Mouse (Mus musculus) hindbrain, embryonic 12.5 days (tissue): ENCODE measurements around the gene Rtn1. TPM values are rescaled to one million over a fixed set of nuclear protein-coding genes. Genes with fewer than 3 reads are reported as not detected.

Source experiments
- ATAC-seq: fragments of 200-750 bp; cut with Nextera tagmentation; 2 replicates; pipeline ENCODE4 v1.8.0; 2017; ENCODE audit warnings: moderate TSS enrichment; ENCODE audit not compliant: low FRiP score
- H3K27ac ChIP-seq: fragments of 300-500 bp; sonication (generic); 2 replicates; pipeline ENCODE4 v1.5.1; 2016; ENCODE audit warnings: mild to moderate bottlenecking
- H3K27me3 ChIP-seq: fragments of 300-500 bp; sonication (generic); 2 replicates; pipeline ENCODE4 v1.6.1; 2016; ENCODE audit warnings: mild to moderate bottlenecking
- H3K36me3 ChIP-seq: fragments of 300-500 bp; sonication (generic); 2 replicates; pipeline ENCODE4 v1.6.1; 2016; ENCODE audit warnings: mild to moderate bottlenecking
- H3K4me1 ChIP-seq: fragments of 300-500 bp; sonication (generic); 2 replicates; pipeline ENCODE4 v1.6.1; 2016
- H3K4me2 ChIP-seq: fragments of 300-500 bp; sonication (generic); replicated peaks from 2 replicates; pipeline ENCODE4 v1.6.1; 2016; ENCODE audit warnings: mild to moderate bottlenecking
- H3K4me3 ChIP-seq: fragments of 300-500 bp; sonication (generic); 2 replicates; pipeline ENCODE4 v1.5.1; 2016; ENCODE audit warnings: mild to moderate bottlenecking
- H3K9ac ChIP-seq: fragments of 300-500 bp; sonication (generic); 2 replicates; pipeline ENCODE4 v1.6.1; 2016; ENCODE audit warnings: mild to moderate bottlenecking, moderate library complexity
- H3K9me3 ChIP-seq: fragments of 300-500 bp; sonication (generic); replicated peaks from 2 replicates; pipeline ENCODE4 v1.6.1; 2016; ENCODE audit warnings: mild to moderate bottlenecking
- WGBS: fragments of 180-500 bp; shearing (Covaris S2); methylation state at CpG from one replicate; pipeline ENCODE4 v1.1.7; 2016; 5-methylcytosine and 5-hydroxymethylcytosine counted together
- polyA plus RNA-seq: library from polyadenylated mRNA; unstranded; fragments of >200 nt; fragmentation: Nextera tagmentation; extraction: Ambion mirVana; gene quantifications from 2 replicates; pipeline ENCODE4 v1.2.1, GENCODE M21; 2016

The Rtn1 gene
- polyA plus RNA-seq, 1 experiment from 2014 or later = 892 TPM

GRCm38 (mm10) chr12:72232176-72232575 is 176.7 kb downstream of the Rtn1 start:
- H3K9me3 ChIP-seq = no peaks in the 10 kb centered on the region
- ATAC-seq = no peak
- H3K27me3 ChIP-seq = peaks cover under 1% of the 10 kb centered on the region; the same call in 1 of the 2 replicates
- H3K4me1 ChIP-seq = peaks cover 34% of the 10 kb centered on the region
- H3K9ac ChIP-seq = no peak overlapping the region
- H3K27ac ChIP-seq = no peak overlapping the region
- H3K4me3 ChIP-seq = peak overlapping the region; percentile 66; the same call in 1 of the 2 replicates
- H3K4me2 ChIP-seq = peak overlapping the region; percentile 63
- 69% methylated on average over 3 of the region's 3 CpGs for WGBS
- peaks cover 5% of the 10 kb centered on the region; the same call in 1 of the 2 replicates for H3K36me3 ChIP-seq

- peaks cover 42% of the 10 kb centered on the region for H3K4me1 ChIP-seq
- H3K9me3 ChIP-seq = no peaks in the 10 kb centered on the region
- ATAC-seq = no peak
- H3K9ac ChIP-seq = no peak overlapping the region
- H3K27ac ChIP-seq = no peak overlapping the region
- WGBS = 83% methylated on average over 8 of the region's 8 CpGs
- no peak overlapping the region for H3K4me2 ChIP-seq
- H3K4me3 ChIP-seq = no peak overlapping the region
- peaks cover 8% of the 10 kb centered on the region; the same call in 1 of the 2 replicates for H3K36me3 ChIP-seq
- no peaks in the 10 kb centered on the region for H3K27me3 ChIP-seq
These were observed 179.2 kb downstream of the Rtn1 start for GRCm38 (mm10) chr12:72229451-72230196.

GRCm38 (mm10) chr12:72227731-72228130 is 181.1 kb downstream of the Rtn1 start:
- peaks cover 20% of the 10 kb centered on the region for H3K36me3 ChIP-seq
- H3K27ac ChIP-seq = no peak overlapping the region
- no peak for ATAC-seq
- H3K4me1 ChIP-seq = peaks cover 31% of the 10 kb centered on the region
- no peaks in the 10 kb centered on the region for H3K27me3 ChIP-seq
- no peak overlapping the region for H3K9ac ChIP-seq
- no peak overlapping the region for H3K4me3 ChIP-seq
- H3K9me3 ChIP-seq = no peaks in the 10 kb centered on the region
- no peak overlapping the region for H3K4me2 ChIP-seq
- 89% methylated on average over 6 of the region's 6 CpGs for WGBS

GRCm38 (mm10) chr12:72225371-72225770 is 183.5 kb downstream of the Rtn1 start:
- Histone ChIP-seq H3K4me2 (no peak overlapping the region), H3K4me1 (peaks cover 18% of the 10 kb centered on the region), H3K9me3 (no peaks in the 10 kb centered on the region), H3K27ac (no peak overlapping the region), H3K27me3 (no peaks in the 10 kb centered on the region), H3K36me3 (peaks cover 41% of the 10 kb centered on the region), H3K9ac (no peak overlapping the region), H3K4me3 (no peak overlapping the region)
- WGBS = 93% methylated on average over 3 of the region's 3 CpGs
- ATAC-seq = no peak

- Histone ChIP-seq H3K4me2 (no peak overlapping the region), H3K4me1 (peaks cover 15% of the 10 kb centered on the region; the same call in 1 of the 2 replicates), H3K27me3 (no peaks in the 10 kb centered on the region), H3K9me3 (no peaks in the 10 kb centered on the region), H3K9ac (no peak overlapping the region), H3K36me3 (peaks cover 58% of the 10 kb centered on the region), H3K4me3 (no peak overlapping the region), H3K27ac (no peak overlapping the region)
- 89% methylated on average over 16 of the region's 16 CpGs for WGBS
- ATAC-seq = no peak
These were observed 185.2 kb downstream of the Rtn1 start for GRCm38 (mm10) chr12:72223557-72224102.

GRCm38 (mm10) chr12:72213554-72213953 is 195.3 kb downstream of the Rtn1 start:
- no peaks in the 10 kb centered on the region for H3K9me3 ChIP-seq
- no peak overlapping the region for H3K4me2 ChIP-seq
- no peak for ATAC-seq
- H3K4me1 ChIP-seq = no peaks in the 10 kb centered on the region
- no peak overlapping the region for H3K9ac ChIP-seq
- H3K36me3 ChIP-seq = peaks cover 86% of the 10 kb centered on the region
- no peaks in the 10 kb centered on the region for H3K27me3 ChIP-seq
- 64% methylated on average over 5 of the region's 5 CpGs for WGBS
- no peak overlapping the region for H3K27ac ChIP-seq
- H3K4me3 ChIP-seq = no peak overlapping the region

- no peaks in the 10 kb centered on the region for H3K9me3 ChIP-seq
- H3K4me3 ChIP-seq = no peak overlapping the region
- H3K36me3 ChIP-seq = 0 out of 2 replicates have a peak, but pooled peaks cover 2% of the 10 kb centered on the region
- H3K27me3 ChIP-seq = no peaks in the 10 kb centered on the region
- no peak overlapping the region for H3K9ac ChIP-seq
- no peak overlapping the region for H3K27ac ChIP-seq
- WGBS = 94% methylated on average over 3 of the region's 3 CpGs
- peaks cover 13% of the 10 kb centered on the region; the same call in 1 of the 2 replicates for H3K4me1 ChIP-seq
- no peak overlapping the region for H3K4me2 ChIP-seq
- ATAC-seq = no peak
These were observed 208.0 kb downstream of the Rtn1 start for GRCm38 (mm10) chr12:72200828-72201227.

GRCm38 (mm10) chr12:72197925-72198486 is 210.8 kb downstream of the Rtn1 start:
- peak; percentile 79 for ATAC-seq
- Histone ChIP-seq H3K9ac (no peak overlapping the region), H3K27ac (no peak overlapping the region)

GRCm38 (mm10) chr12:72197434-72197833 is 211.4 kb downstream of the Rtn1 start:
- 75% methylated on average over 7 of the region's 7 CpGs for WGBS
- Histone ChIP-seq H3K4me2 (no peak overlapping the region), H3K9me3 (no peaks in the 10 kb centered on the region), H3K4me1 (peaks cover 13% of the 10 kb centered on the region; the same call in 1 of the 2 replicates), H3K27me3 (no peaks in the 10 kb centered on the region), H3K9ac (no peak overlapping the region), H3K36me3 (no peaks in the 10 kb centered on the region), H3K27ac (no peak overlapping the region), H3K4me3 (no peak overlapping the region)
- ATAC-seq = no peak

More at GRCm38 (mm10) chr12:72197925-72198486, 210.8 kb downstream of the Rtn1 start:
- Histone ChIP-seq H3K4me1 (peaks cover 13% of the 10 kb centered on the region; the same call in 1 of the 2 replicates), H3K4me2 (peak overlapping the region; percentile 25), H3K4me3 (no peak overlapping the region), H3K27me3 (no peaks in the 10 kb centered on the region), H3K9me3 (no peaks in the 10 kb centered on the region), H3K36me3 (0 out of 2 replicates have a peak, but pooled peaks cover 2% of the 10 kb centered on the region)
- 43% methylated on average over 18 of the region's 18 CpGs for WGBS

- H3K4me1 ChIP-seq = no peaks in the 10 kb centered on the region
- H3K27me3 ChIP-seq = no peaks in the 10 kb centered on the region
- no peak within 1 kb of the TSS for H3K9ac ChIP-seq
- H3K4me2 ChIP-seq = no peak within 1 kb of the TSS
- H3K27ac ChIP-seq = no peak within 1 kb of the TSS
- 81% methylated on average over 12 of the region's 12 CpGs for WGBS
- H3K9me3 ChIP-seq = no peaks in the 10 kb centered on the region
- no peak for ATAC-seq
- H3K36me3 ChIP-seq = no peaks in the 10 kb centered on the region
- H3K4me3 ChIP-seq = no peak within 1 kb of the TSS
These were observed 223.9 kb downstream of the Rtn1 start, which contains the start of gene Ccdc175 for GRCm38 (mm10) chr12:72184929-72185328. Gene Ccdc175 (minus strand): TSS chr12:72185029.

GRCm38 (mm10) chr12:72179561-72179960 is 229.3 kb downstream of the Rtn1 start:
- H3K4me3 ChIP-seq = no peak overlapping the region
- ATAC-seq = no peak
- H3K27ac ChIP-seq = no peak overlapping the region
- no peaks in the 10 kb centered on the region for H3K27me3 ChIP-seq
- WGBS = 83% methylated on average over 4 of the region's 4 CpGs
- H3K9ac ChIP-seq = no peak overlapping the region
- H3K4me2 ChIP-seq = no peak overlapping the region
- no peaks in the 10 kb centered on the region for H3K4me1 ChIP-seq
- H3K36me3 ChIP-seq = no peaks in the 10 kb centered on the region
- H3K9me3 ChIP-seq = no peaks in the 10 kb centered on the region

GRCm38 (mm10) chr12:72178322-72178721 is 230.5 kb downstream of the Rtn1 start:
- Histone ChIP-seq H3K4me2 (no peak overlapping the region), H3K9ac (no peak overlapping the region), H3K36me3 (no peaks in the 10 kb centered on the region), H3K4me1 (no peaks in the 10 kb centered on the region), H3K27me3 (no peaks in the 10 kb centered on the region), H3K9me3 (no peaks in the 10 kb centered on the region), H3K27ac (no peak overlapping the region), H3K4me3 (no peak overlapping the region)
- 84% methylated on average over 3 of the region's 3 CpGs for WGBS
- ATAC-seq = no peak
